Mouse (Mus musculus): ENCODE data around the gene Cdc42bpa. TPM values are rescaled to one million over a fixed set of nuclear protein-coding genes. Genes with fewer than 3 reads are reported as not detected.

Gene Cdc42bpa
- polyA plus RNA-seq, 1 experiment from 2014 or later = 11.7 TPM

GRCm38 (mm10) chr1:179940787-179941352 is 19.4 kb upstream of the Cdc42bpa start:
- Histone ChIP-seq H3K9me3 (replicated peaks) (no peaks in the 10 kb centered on the region), H3K36me3 (no peaks in the 10 kb centered on the region), H3K4me3 (no peak overlapping the region), H3K27ac (replicated peaks) (no peak overlapping the region), H3K4me1 (no peaks in the 10 kb centered on the region), H3K27me3 (ENCODE audit: low read depth, poor library complexity, severe bottlenecking) (no peaks in the 10 kb centered on the region)
- 93% methylated on average over 14 of the region's 14 CpGs for WGBS
- no peak for DNase-seq (ENCODE audit: low spot score)

GRCm38 (mm10) chr1:179945017-179945416 is 15.3 kb upstream of the Cdc42bpa start:
- no peak for DNase-seq (ENCODE audit: low spot score)
- Histone ChIP-seq H3K4me1 (no peaks in the 10 kb centered on the region), H3K9me3 (replicated peaks) (no peaks in the 10 kb centered on the region), H3K4me3 (no peak overlapping the region), H3K27me3 (ENCODE audit: low read depth, poor library complexity, severe bottlenecking) (no peaks in the 10 kb centered on the region), H3K27ac (replicated peaks) (no peak overlapping the region), H3K36me3 (no peaks in the 10 kb centered on the region)
- WGBS = 95% methylated on average over 10 of the region's 10 CpGs

GRCm38 (mm10) chr1:179946616-179947015 is 13.7 kb upstream of the Cdc42bpa start:
- H3K36me3 ChIP-seq = no peaks in the 10 kb centered on the region
- H3K9me3 ChIP-seq (replicated peaks) = no peaks in the 10 kb centered on the region
- no peaks in the 10 kb centered on the region for H3K27me3 ChIP-seq (ENCODE audit: low read depth, poor library complexity, severe bottlenecking)
- no peak overlapping the region for H3K27ac ChIP-seq (replicated peaks)
- H3K4me3 ChIP-seq = no peak overlapping the region
- no peak for DNase-seq (ENCODE audit: low spot score)
- WGBS = 57% methylated on average over 2 of the region's 2 CpGs
- peaks cover 2% of the 10 kb centered on the region; the same call in 1 of the 2 replicates for H3K4me1 ChIP-seq

GRCm38 (mm10) chr1:179947653-179948052 is 12.6 kb upstream of the Cdc42bpa start:
- WGBS = 94% methylated on average over 2 of the region's 2 CpGs
- no peak for DNase-seq (ENCODE audit: low spot score)

GRCm38 (mm10) chr1:179951597-179951996 is 8.7 kb upstream of the Cdc42bpa start:
- DNase-seq (ENCODE audit: low spot score) = no peak
- Histone ChIP-seq H3K27me3 (ENCODE audit: low read depth, poor library complexity, severe bottlenecking) (no peaks in the 10 kb centered on the region), H3K9me3 (replicated peaks) (no peaks in the 10 kb centered on the region), H3K4me3 (no peak overlapping the region), H3K4me1 (peaks cover 4% of the 10 kb centered on the region; the same call in 1 of the 2 replicates), H3K36me3 (no peaks in the 10 kb centered on the region), H3K27ac (replicated peaks) (no peak overlapping the region)
- WGBS = 76% methylated on average over 7 of the region's 7 CpGs

More at GRCm38 (mm10) chr1:179947653-179948052, 12.6 kb upstream of the Cdc42bpa start:
- Histone ChIP-seq H3K36me3 (no peaks in the 10 kb centered on the region), H3K9me3 (replicated peaks) (no peaks in the 10 kb centered on the region), H3K4me3 (no peak overlapping the region), H3K27me3 (ENCODE audit: low read depth, poor library complexity, severe bottlenecking) (no peaks in the 10 kb centered on the region), H3K4me1 (peaks cover 4% of the 10 kb centered on the region; the same call in 1 of the 2 replicates), H3K27ac (replicated peaks) (no peak overlapping the region)

DNA sequence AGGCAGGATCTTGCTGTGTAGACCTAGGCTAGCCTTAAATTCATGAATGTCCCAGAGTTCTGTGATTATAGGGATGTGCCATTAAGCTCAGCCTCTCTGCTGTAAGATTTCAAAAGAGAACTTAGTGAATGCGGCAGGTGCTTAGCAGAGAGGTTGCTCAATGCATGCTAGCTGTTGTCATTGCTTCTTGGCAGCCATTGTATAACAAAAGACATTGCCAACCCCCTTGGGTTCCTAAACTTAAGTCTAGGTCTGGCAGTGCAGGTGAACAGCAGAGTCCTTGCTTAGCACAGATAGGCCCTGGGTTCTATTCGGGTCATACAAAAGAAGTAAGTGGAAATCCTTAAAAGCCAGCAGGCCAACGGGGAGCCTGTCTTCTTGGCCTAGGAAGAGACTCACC is 7.0 kb upstream of the Cdc42bpa start:
- H3K4me1 ChIP-seq = peaks cover 4% of the 10 kb centered on the region; the same call in 1 of the 2 replicates
- no peak for DNase-seq (ENCODE audit: low spot score)
- H3K4me3 ChIP-seq = no peak overlapping the region
- no peaks in the 10 kb centered on the region; the same call in 1 of the 2 replicates for H3K27me3 ChIP-seq (ENCODE audit: low read depth, poor library complexity, severe bottlenecking)
- H3K27ac ChIP-seq (replicated peaks) = no peak overlapping the region
- no peaks in the 10 kb centered on the region for H3K9me3 ChIP-seq (replicated peaks)
- 76% methylated on average over 3 of the region's 3 CpGs for WGBS
- H3K36me3 ChIP-seq = no peaks in the 10 kb centered on the region

GRCm38 (mm10) chr1:179957431-179957830 is 2.8 kb upstream of the Cdc42bpa start:
- Histone ChIP-seq H3K4me3 (no peak overlapping the region), H3K27me3 (ENCODE audit: low read depth, poor library complexity, severe bottlenecking) (no peaks in the 10 kb centered on the region; the same call in 1 of the 2 replicates), H3K27ac (replicated peaks) (no peak overlapping the region), H3K36me3 (no peaks in the 10 kb centered on the region), H3K9me3 (replicated peaks) (no peaks in the 10 kb centered on the region), H3K4me1 (peaks cover 24% of the 10 kb centered on the region)
- no peak for DNase-seq (ENCODE audit: low spot score)
- WGBS = 57% methylated on average over 3 of the region's 3 CpGs

- no peaks in the 10 kb centered on the region for H3K9me3 ChIP-seq (replicated peaks)
- H3K27ac ChIP-seq (replicated peaks) = peak overlapping the region; percentile 96
- peaks cover 38% of the 10 kb centered on the region for H3K4me1 ChIP-seq
- peak overlapping the region; percentile 85 for H3K4me3 ChIP-seq
- H3K36me3 ChIP-seq = no peaks in the 10 kb centered on the region
- no peak for DNase-seq (ENCODE audit: low spot score)
- H3K27me3 ChIP-seq (ENCODE audit: low read depth, poor library complexity, severe bottlenecking) = no peaks in the 10 kb centered on the region; the same call in 1 of the 2 replicates
- 5% methylated on average over 41 of the region's 41 CpGs for WGBS
These were observed 1.2 kb upstream of the Cdc42bpa start for GRCm38 (mm10) chr1:179958871-179959720.

GRCm38 (mm10) chr1:179960543-179960876 is 238 bp downstream of the Cdc42bpa start:
- Histone ChIP-seq H3K4me3 (peak overlapping the region; percentile 85), H3K27me3 (ENCODE audit: low read depth, poor library complexity, severe bottlenecking) (no peaks in the 10 kb centered on the region; the same call in 1 of the 2 replicates), H3K4me1 (peaks cover 38% of the 10 kb centered on the region), H3K36me3 (no peaks in the 10 kb centered on the region), H3K9me3 (replicated peaks) (no peaks in the 10 kb centered on the region), H3K27ac (replicated peaks) (peak overlapping the region; percentile 96)
- under 1% methylated on average over 9 of the region's 9 CpGs for WGBS
- DNase-seq (ENCODE audit: low spot score) = no peak

DNA sequence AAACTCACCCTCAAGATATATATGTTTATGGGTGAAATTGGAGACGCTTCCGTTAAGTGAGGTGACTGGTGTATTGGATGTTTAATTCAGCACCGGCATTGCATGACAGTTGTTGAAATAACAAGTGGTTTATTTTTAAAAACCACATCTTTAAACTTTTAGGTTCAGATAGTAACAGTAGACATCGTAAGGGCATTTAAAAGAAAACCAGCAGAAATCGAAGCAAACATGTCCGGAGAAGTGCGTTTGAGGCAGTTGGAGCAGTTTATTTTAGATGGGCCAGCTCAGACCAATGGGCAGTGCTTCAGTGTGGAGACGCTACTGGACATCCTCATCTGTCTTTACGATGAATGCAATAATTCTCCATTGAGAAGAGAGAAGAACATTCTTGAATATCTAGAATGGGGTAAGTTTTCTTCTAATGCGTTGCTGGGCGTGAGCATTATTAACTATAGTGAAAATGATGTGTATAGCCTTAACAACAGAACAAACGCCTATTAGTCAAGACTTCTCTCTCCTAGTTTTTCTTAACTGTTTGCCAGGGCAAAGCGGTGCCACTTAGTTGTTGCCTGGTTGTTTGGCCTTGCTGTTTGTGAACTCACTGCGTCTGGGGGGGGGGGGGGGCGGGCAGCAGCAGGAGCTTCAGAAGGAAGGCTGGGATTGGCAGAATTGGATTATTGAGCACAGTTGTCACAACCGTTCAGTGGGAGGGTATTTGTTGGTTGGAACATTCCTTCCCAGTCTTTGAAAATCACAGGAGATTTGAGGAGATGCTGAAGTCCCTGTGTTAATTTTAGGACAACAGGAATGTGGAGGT is 818 bp downstream of the Cdc42bpa start:
- no peaks in the 10 kb centered on the region for H3K9me3 ChIP-seq (replicated peaks)
- H3K27ac ChIP-seq (replicated peaks) = 0 out of 2 replicates have a peak overlapping the region, but pooled peaks have one; percentile 42
- 5% methylated on average over 16 of the region's 16 CpGs for WGBS
- H3K36me3 ChIP-seq = no peaks in the 10 kb centered on the region
- H3K27me3 ChIP-seq (ENCODE audit: low read depth, poor library complexity, severe bottlenecking) = no peaks in the 10 kb centered on the region; the same call in 1 of the 2 replicates
- peak overlapping the region; percentile 85 for H3K4me3 ChIP-seq
- H3K4me1 ChIP-seq = peaks cover 38% of the 10 kb centered on the region
- DNase-seq (ENCODE audit: low spot score) = peak; percentile 19

DNA sequence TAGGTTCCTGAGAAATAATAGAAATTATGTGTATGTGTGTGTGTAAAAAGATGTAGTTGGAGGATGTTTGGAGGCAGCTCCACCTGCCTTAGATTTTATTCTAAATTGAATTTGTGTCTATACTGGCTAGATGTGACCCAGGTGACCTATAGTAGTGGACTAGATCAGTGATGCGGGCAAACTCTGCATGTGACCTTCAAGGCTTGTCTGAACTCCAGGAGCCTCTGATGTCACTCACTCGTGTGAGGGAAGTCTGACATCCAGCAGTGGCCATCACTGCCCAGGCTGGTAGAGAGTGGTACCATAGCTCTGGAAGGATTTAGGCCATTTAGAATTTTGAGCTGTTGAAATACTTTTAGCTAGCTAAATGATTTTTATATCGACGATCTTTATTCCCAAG is 1.5 kb downstream of the Cdc42bpa start:
- Histone ChIP-seq H3K4me1 (peaks cover 38% of the 10 kb centered on the region), H3K27me3 (ENCODE audit: low read depth, poor library complexity, severe bottlenecking) (no peaks in the 10 kb centered on the region; the same call in 1 of the 2 replicates), H3K36me3 (no peaks in the 10 kb centered on the region), H3K4me3 (peak overlapping the region; percentile 85), H3K27ac (replicated peaks) (no peak overlapping the region), H3K9me3 (replicated peaks) (no peaks in the 10 kb centered on the region)
- WGBS = 44% methylated on average over 4 of the region's 4 CpGs
- no peak for DNase-seq (ENCODE audit: low spot score)

GRCm38 (mm10) chr1:179969776-179970428 is 9.6 kb downstream of the Cdc42bpa start:
- no peaks in the 10 kb centered on the region for H3K9me3 ChIP-seq (replicated peaks)
- H3K4me1 ChIP-seq = peaks cover 14% of the 10 kb centered on the region
- no peaks in the 10 kb centered on the region for H3K27me3 ChIP-seq (ENCODE audit: low read depth, poor library complexity, severe bottlenecking)
- no peak for DNase-seq (ENCODE audit: low spot score)
- H3K27ac ChIP-seq (replicated peaks) = no peak overlapping the region
- WGBS = 86% methylated on average over 5 of the region's 5 CpGs
- H3K4me3 ChIP-seq = no peak overlapping the region
- H3K36me3 ChIP-seq = no peaks in the 10 kb centered on the region

Measured in midbrain, embryonic 10.5 days (tissue).